Mouse (Mus musculus): Measurements from ENCODE around the gene Ttc34. TPM values are rescaled to one million over a fixed set of nuclear protein-coding genes. Genes with fewer than 3 reads are reported as not detected.
A peak's percentile ranks its signal among the peaks of the same experiment; 100 is the strongest.

Ttc34 gene
- polyA plus RNA-seq, 1 experiment: not detected

DNA sequence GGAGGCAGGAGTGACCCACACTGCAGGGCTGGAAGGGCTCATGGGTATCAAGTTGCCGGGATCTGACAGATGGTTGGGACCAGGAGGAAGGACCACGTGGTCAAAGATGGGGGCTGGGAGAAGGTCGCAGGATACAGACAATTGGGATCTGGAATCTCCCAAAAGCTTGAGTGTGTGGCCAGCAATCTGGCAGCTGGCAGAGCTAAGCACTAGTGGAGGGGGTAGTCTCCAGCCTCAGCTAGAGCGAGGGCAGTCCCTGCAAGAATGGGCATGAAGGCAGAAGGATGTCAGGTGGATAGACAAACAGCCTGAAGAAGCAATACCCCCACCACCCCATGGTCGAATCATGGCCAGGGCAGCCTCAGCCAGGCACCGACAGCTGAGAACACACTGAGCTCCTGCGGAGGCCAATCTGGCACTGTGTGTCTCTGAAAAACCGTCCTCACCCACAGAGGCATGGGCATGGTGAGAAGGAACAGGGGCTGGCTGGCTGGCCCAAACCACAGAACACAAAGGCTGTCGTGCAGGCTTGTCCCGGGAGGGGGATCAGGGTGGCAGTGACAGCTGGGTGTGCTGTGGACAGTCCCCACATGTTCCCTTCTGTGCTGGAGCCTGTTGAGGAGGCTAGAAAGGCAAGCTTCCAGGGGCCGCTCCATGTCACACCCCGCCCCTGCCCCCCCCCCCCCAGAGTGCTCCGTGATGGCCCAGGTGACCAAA, 49.8 kb downstream of the Ttc34 start:
- TF ChIP-seq POLR2A (IDR thresholded peaks at IDR 0.05; ENCODE audit: borderline replicate concordance, low read depth, low read length): no peak
- no peak for TF ChIP-seq CTCF (IDR thresholded peaks at IDR 0.05; ENCODE audit: low read depth, low read length)
- Histone ChIP-seq H3K27ac (ENCODE audit: insufficient read depth, low read depth, low read length) (no peak overlapping the region), H3K4me1 (ENCODE audit: control insufficient read depth, insufficient read depth, low read length) (peaks cover 6% of the 10 kb centered on the region), H3K4me3 (ENCODE audit: insufficient read depth, low read length) (no peak overlapping the region)

DNA sequence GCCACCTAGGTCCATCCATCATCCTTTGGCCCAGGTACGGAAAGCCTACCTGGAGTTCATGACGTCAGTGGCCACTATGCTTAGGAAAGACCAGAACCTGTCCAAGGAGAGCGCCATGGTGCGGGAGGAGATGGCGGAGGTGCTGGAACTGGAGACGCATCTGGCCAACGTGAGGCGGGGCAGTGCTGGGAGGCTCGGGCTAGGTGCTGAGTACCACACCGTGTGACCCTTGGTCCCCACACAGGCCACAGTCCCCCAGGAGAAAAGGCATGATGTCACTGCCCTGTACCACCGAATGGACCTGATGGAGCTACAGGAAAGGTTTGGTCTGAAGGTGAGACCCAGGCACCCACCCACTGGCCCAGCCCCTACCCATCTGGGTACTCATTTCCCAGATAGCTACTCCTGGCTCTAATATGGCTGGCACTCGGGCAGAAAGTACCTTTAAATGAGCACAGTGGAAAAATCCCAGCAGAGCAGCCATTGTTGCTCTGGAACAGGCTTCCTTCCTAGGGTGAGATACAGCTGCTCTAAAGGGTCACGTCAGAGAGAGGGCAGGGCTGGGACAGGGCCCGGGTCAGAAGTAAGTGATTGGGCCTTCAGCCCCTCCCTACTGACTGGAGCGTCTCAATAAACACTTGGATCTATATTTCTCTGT, 50.5 kb downstream of the Ttc34 start:
- no peak for TF ChIP-seq POLR2A (IDR thresholded peaks at IDR 0.05; ENCODE audit: borderline replicate concordance, low read depth, low read length)
- TF ChIP-seq CTCF (IDR thresholded peaks at IDR 0.05; ENCODE audit: low read depth, low read length): no peak
- Histone ChIP-seq H3K4me1 (ENCODE audit: control insufficient read depth, insufficient read depth, low read length) (peaks cover 6% of the 10 kb centered on the region), H3K4me3 (ENCODE audit: insufficient read depth, low read length) (no peak overlapping the region), H3K27ac (ENCODE audit: insufficient read depth, low read depth, low read length) (no peak overlapping the region)

DNA sequence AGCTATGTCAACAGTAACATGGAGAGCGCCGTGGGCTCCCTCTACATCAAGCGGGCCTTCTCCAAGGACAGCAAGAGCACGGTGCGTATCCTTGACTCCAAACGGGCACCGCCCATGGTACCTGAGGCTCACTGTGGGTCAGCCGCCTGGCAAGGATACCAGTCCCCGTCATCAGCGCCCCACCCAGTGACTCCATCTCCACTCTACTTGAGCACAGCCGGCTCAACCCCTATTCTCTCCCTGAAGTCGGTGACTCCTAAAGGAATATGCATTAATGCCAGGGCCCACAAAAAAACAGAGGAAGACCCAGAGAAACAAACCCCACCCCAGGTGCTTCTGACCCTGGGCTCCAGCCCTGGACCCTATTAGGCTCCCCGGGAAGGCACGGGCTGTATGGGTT, 53.6 kb downstream of the Ttc34 start:
- Histone ChIP-seq H3K4me1 (ENCODE audit: control insufficient read depth, insufficient read depth, low read length) (no peaks in the 10 kb centered on the region), H3K4me3 (ENCODE audit: insufficient read depth, low read length) (no peak overlapping the region), H3K27ac (ENCODE audit: insufficient read depth, low read depth, low read length) (no peak overlapping the region)
- TF ChIP-seq CTCF (IDR thresholded peaks at IDR 0.05; ENCODE audit: low read depth, low read length): no peak
- no peak for TF ChIP-seq POLR2A (IDR thresholded peaks at IDR 0.05; ENCODE audit: borderline replicate concordance, low read depth, low read length)

- Histone ChIP-seq H3K27ac (ENCODE audit: insufficient read depth, low read depth, low read length) (no peak overlapping the region), H3K4me3 (ENCODE audit: insufficient read depth, low read length) (no peak overlapping the region), H3K4me1 (ENCODE audit: control insufficient read depth, insufficient read depth, low read length) (peaks cover 6% of the 10 kb centered on the region)
- TF ChIP-seq CTCF (IDR thresholded peaks at IDR 0.05; ENCODE audit: low read depth, low read length) (no peak), POLR2A (IDR thresholded peaks at IDR 0.05; ENCODE audit: borderline replicate concordance, low read depth, low read length) (no peak)
These were observed 58.3 kb downstream of the Ttc34 start for GRCm38 (mm10) chr4:154895549-154895948.

DNA sequence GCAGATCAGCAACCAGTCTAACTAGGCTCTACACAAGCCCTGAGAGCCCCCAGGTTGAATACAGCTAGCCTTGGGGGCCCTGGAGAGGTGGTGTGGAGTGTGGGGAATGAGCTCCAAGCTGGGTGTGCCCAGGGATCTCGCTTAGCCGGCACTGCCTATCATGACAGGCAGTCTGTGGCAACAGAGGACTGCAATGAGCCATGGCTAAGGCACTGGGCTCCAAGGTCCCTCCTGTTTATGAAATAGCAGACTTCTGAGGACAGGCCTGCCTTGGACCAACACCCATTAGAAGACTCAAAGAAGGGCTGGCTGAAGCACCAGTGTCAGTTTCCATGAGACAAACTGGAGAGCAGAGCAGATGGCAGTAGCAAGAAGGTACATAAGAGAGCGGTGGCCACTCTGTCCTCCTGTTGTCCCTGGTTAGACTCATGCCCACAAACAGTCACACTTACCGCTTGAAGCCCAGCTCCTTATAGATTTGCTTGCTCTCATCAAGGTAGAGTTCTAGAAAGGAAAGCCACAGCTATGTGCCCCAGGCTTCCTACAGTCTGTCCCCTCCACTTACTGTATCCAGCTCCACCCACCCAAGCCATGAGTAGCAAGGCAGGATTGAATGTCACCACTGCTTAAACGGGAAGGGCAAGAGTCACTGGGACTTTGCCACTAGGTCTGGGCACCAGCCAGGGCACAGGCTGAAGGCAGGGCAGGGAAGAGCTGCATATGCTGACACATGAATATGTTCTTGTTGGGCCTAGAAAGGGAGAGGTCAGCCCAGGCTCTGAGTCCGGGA, 60.6 kb downstream of the Ttc34 start:
- Histone ChIP-seq H3K4me1 (ENCODE audit: control insufficient read depth, insufficient read depth, low read length) (peaks cover 6% of the 10 kb centered on the region), H3K4me3 (ENCODE audit: insufficient read depth, low read length) (peak overlapping the region; percentile 72), H3K27ac (ENCODE audit: insufficient read depth, low read depth, low read length) (no peak overlapping the region)
- TF ChIP-seq POLR2A (IDR thresholded peaks at IDR 0.05; ENCODE audit: borderline replicate concordance, low read depth, low read length) (no peak), CTCF (IDR thresholded peaks at IDR 0.05; ENCODE audit: low read depth, low read length) (no peak)

GRCm38 (mm10) chr4:154898506-154899446, 61.5 kb downstream of the Ttc34 start, which contains the start of gene Fam213b:
Fam213b (minus strand) TSS chr4:154899135.
- TF ChIP-seq CTCF (IDR thresholded peaks at IDR 0.05; ENCODE audit: low read depth, low read length): no peak
- no peak for TF ChIP-seq POLR2A (IDR thresholded peaks at IDR 0.05; ENCODE audit: borderline replicate concordance, low read depth, low read length)
- H3K4me3 ChIP-seq (ENCODE audit: insufficient read depth, low read length): peak within 1 kb of the TSS; percentile 72
- no peak within 1 kb of the TSS for H3K27ac ChIP-seq (ENCODE audit: insufficient read depth, low read depth, low read length)
- H3K4me1 ChIP-seq (ENCODE audit: control insufficient read depth, insufficient read depth, low read length): peaks cover 6% of the 10 kb centered on the region

- Histone ChIP-seq H3K27ac (ENCODE audit: insufficient read depth, low read depth, low read length) (no peak overlapping the region), H3K4me1 (ENCODE audit: control insufficient read depth, insufficient read depth, low read length) (peaks cover 12% of the 10 kb centered on the region), H3K4me3 (ENCODE audit: insufficient read depth, low read length) (no peak overlapping the region)
- no peak for TF ChIP-seq CTCF (IDR thresholded peaks at IDR 0.05; ENCODE audit: low read depth, low read length)
- no peak for TF ChIP-seq POLR2A (IDR thresholded peaks at IDR 0.05; ENCODE audit: borderline replicate concordance, low read depth, low read length)
These were observed 65.1 kb downstream of the Ttc34 start for GRCm38 (mm10) chr4:154902371-154902770.

DNA sequence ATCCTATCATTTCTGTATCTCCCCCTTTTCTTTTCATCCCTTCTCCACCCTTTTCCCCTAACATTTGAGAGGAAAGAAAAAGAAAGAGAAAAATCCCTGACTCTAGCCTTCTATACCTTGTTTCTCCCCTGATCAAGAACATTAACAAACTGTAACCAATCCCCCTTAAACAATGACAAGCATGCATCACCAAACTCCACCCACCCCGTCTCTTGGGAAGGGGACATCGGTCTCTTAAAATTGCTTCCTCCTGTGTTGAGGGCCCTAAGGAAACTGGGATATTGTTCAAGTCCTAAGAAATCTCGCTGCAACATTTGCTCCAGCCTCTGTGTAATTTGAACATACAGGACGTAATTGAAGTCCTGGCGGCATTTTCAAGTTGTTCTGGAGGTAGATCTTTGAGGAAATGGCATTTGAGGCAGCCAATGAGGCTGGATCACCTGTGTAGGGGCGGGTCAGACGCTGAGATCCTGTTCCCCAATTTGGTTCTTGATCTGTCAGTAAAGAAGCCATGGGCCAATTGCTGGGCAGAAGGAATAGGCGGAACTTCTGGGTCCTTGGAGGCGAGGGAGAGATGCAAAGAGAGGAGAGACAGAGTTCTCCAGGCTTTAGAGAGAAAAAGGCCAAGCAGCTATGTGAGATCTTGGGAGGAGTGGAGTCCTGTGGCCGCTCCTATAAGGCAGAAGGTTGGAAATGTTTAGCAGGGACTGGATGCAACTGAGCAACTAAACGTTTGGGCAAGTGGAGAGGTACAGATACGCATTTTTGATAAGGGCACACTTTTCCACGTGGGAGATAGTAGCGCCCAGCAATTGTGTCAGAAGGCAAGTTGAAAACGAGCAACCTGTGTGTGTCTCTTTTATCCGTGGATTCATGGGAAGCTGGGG, 67.2 kb downstream of the Ttc34 start:
- Histone ChIP-seq H3K4me1 (ENCODE audit: control insufficient read depth, insufficient read depth, low read length) (peaks cover 10% of the 10 kb centered on the region), H3K27ac (ENCODE audit: insufficient read depth, low read depth, low read length) (no peak overlapping the region), H3K4me3 (ENCODE audit: insufficient read depth, low read length) (peak overlapping the region; percentile 61)
- TF ChIP-seq POLR2A (IDR thresholded peaks at IDR 0.05; ENCODE audit: borderline replicate concordance, low read depth, low read length) (no peak), CTCF (IDR thresholded peaks at IDR 0.05; ENCODE audit: low read depth, low read length) (no peak)
